Mouse (Mus musculus) stomach, postnatal 0 days (tissue): ENCODE data around the gene Stum. TPM values are rescaled to one million over a fixed set of nuclear protein-coding genes. Genes with fewer than 3 reads are reported as not detected.
A peak's percentile ranks its signal among the peaks of the same experiment; 100 is the strongest.

Experiments
- ATAC-seq: fragments of 200-750 bp; cut with Nextera tagmentation; 2 replicates; pipeline ENCODE4 v1.8.0; 2017; ENCODE audit not compliant: low FRiP score, low TSS enrichment
- DNase-seq: peaks from one replicate; pipeline ENCODE4 v3.0.0-alpha.2; 2016; ENCODE audit warnings: low spot score
- H3K27ac ChIP-seq: fragments of 300-500 bp; sonication (generic); replicated peaks from 2 replicates; pipeline ENCODE4 v1.5.1; 2014; ENCODE audit warnings: mild to moderate bottlenecking, control low read depth
- H3K27me3 ChIP-seq: fragments of 300-500 bp; sonication (generic); 2 replicates; pipeline ENCODE4 v1.6.1; 2014; ENCODE audit warnings: low read length; ENCODE audit not compliant: control insufficient read depth, insufficient read depth
- H3K36me3 ChIP-seq: fragments of 300-500 bp; sonication (generic); 2 replicates; pipeline ENCODE4 v1.6.1; 2014; ENCODE audit warnings: low read length, mixed read lengths; ENCODE audit not compliant: control insufficient read depth, insufficient read depth
- H3K4me1 ChIP-seq: fragments of 300-500 bp; sonication (generic); replicated peaks from 2 replicates; pipeline ENCODE4 v1.6.1; 2014; ENCODE audit warnings: antibody characterized with exemption; ENCODE audit not compliant: control insufficient read depth, insufficient read depth
- H3K4me2 ChIP-seq: fragments of 300-500 bp; sonication (generic); replicated peaks from 2 replicates; pipeline ENCODE4 v1.6.1; 2014; ENCODE audit warnings: low read depth, mild to moderate bottlenecking, control low read depth, moderate library complexity
- H3K4me3 ChIP-seq: fragments of 300-500 bp; sonication (generic); 2 replicates; pipeline ENCODE4 v1.5.1; 2014; ENCODE audit warnings: low read depth, low read length, control low read depth
- H3K9ac ChIP-seq: fragments of 300-500 bp; sonication (generic); 2 replicates; pipeline ENCODE4 v1.6.1; 2014; ENCODE audit warnings: mild to moderate bottlenecking, low read length, control low read depth, mixed read lengths
- H3K9me3 ChIP-seq: fragments of 300-500 bp; sonication (generic); 2 replicates; pipeline ENCODE4 v1.6.1; 2016; ENCODE audit warnings: low read length; ENCODE audit not compliant: control insufficient read depth
- CTCF ChIP-seq: IDR thresholded peaks from 2 replicates; pipeline ENCODE4 v1.5.1; 2016; ENCODE audit warnings: antibody characterized with exemption, low read depth, mild to moderate bottlenecking, moderate library complexity
- EP300 ChIP-seq: optimal IDR thresholded peaks from 2 replicates; pipeline ENCODE3; 2016; ENCODE audit warnings: antibody characterized with exemption
- WGBS: fragments of 180-500 bp; shearing (Covaris S2); extraction: QIAGEN DNeasy Blood & Tissue Kit; methylation state at CpG from one replicate; pipeline ENCODE4 v1.1.7; 2014; 5-methylcytosine and 5-hydroxymethylcytosine counted together
- polyA plus RNA-seq: library from polyadenylated mRNA; unstranded; fragments of >200 nt; fragmentation: Nextera tagmentation; extraction: Ambion mirVana; gene quantifications from 2 replicates; pipeline ENCODE4 v1.2.1, GENCODE M21; 2015

The Stum gene
- polyA plus RNA-seq, 1 experiment from 2014 or later = 4.3 TPM

- Histone ChIP-seq H3K9ac (no peak overlapping the region), H3K4me1 (no peaks in the 10 kb centered on the region), H3K9me3 (no peaks in the 10 kb centered on the region), H3K4me2 (no peak overlapping the region), H3K27ac (no peak overlapping the region), H3K36me3 (no peaks in the 10 kb centered on the region), H3K27me3 (no peaks in the 10 kb centered on the region), H3K4me3 (no peak overlapping the region)
- DNase-seq (no peak), ATAC-seq (no peak)
- WGBS = 67% methylated on average over 2 of the region's 2 CpGs
- TF ChIP-seq CTCF (no peak), EP300 (no peak)
These were observed 30.8 kb upstream of the Stum start for GRCm38 (mm10) chr1:180514077-180514476.

GRCm38 (mm10) chr1:180510879-180511278 is 27.6 kb upstream of the Stum start:
- Histone ChIP-seq H3K4me3 (no peak overlapping the region), H3K4me2 (0 out of 2 replicates have a peak overlapping the region, but pooled peaks have one; percentile 4), H3K27ac (no peak overlapping the region), H3K27me3 (no peaks in the 10 kb centered on the region), H3K9ac (no peak overlapping the region), H3K4me1 (no peaks in the 10 kb centered on the region), H3K36me3 (no peaks in the 10 kb centered on the region), H3K9me3 (no peaks in the 10 kb centered on the region)
- no peak for DNase-seq
- 37% methylated on average over 4 of the region's 4 CpGs for WGBS
- TF ChIP-seq CTCF (no peak), EP300 (no peak)
- ATAC-seq = no peak

- no peak overlapping the region for H3K4me3 ChIP-seq
- DNase-seq (no peak), ATAC-seq (no peak)
- no peaks in the 10 kb centered on the region for H3K9me3 ChIP-seq
- TF ChIP-seq CTCF (no peak), EP300 (no peak)
- H3K4me2 ChIP-seq = 0 out of 2 replicates have a peak overlapping the region, but pooled peaks have one; percentile 4
- no peak overlapping the region for H3K9ac ChIP-seq
- H3K27ac ChIP-seq = no peak overlapping the region
- no peaks in the 10 kb centered on the region for H3K27me3 ChIP-seq
- no peaks in the 10 kb centered on the region for H3K36me3 ChIP-seq
- 19% methylated on average over 15 of the region's 15 CpGs for WGBS
- no peaks in the 10 kb centered on the region for H3K4me1 ChIP-seq
These were observed 27.1 kb upstream of the Stum start for GRCm38 (mm10) chr1:180510442-180510841.

GRCm38 (mm10) chr1:180508662-180509061 is 25.4 kb upstream of the Stum start:
- Histone ChIP-seq H3K27me3 (no peaks in the 10 kb centered on the region), H3K27ac (no peak overlapping the region), H3K9ac (no peak overlapping the region), H3K36me3 (no peaks in the 10 kb centered on the region), H3K4me2 (no peak overlapping the region), H3K4me3 (no peak overlapping the region), H3K4me1 (no peaks in the 10 kb centered on the region), H3K9me3 (no peaks in the 10 kb centered on the region)
- WGBS = 69% methylated on average over 7 of the region's 7 CpGs
- no peak for ATAC-seq
- no peak for TF ChIP-seq EP300
- no peak for TF ChIP-seq CTCF
- DNase-seq = no peak

GRCm38 (mm10) chr1:180507291-180507791 is 24.0 kb upstream of the Stum start:
- ATAC-seq = no peak
- TF ChIP-seq EP300 = no peak
- TF ChIP-seq CTCF = no peak

GRCm38 (mm10) chr1:180506341-180506740 is 23.0 kb upstream of the Stum start:
- DNase-seq = no peak
- Histone ChIP-seq H3K9me3 (no peaks in the 10 kb centered on the region), H3K36me3 (no peaks in the 10 kb centered on the region), H3K4me2 (no peak overlapping the region), H3K27ac (no peak overlapping the region), H3K9ac (no peak overlapping the region), H3K4me3 (no peak overlapping the region), H3K27me3 (no peaks in the 10 kb centered on the region), H3K4me1 (no peaks in the 10 kb centered on the region)
- no peak for ATAC-seq
- 84% methylated on average over 7 of the region's 7 CpGs for WGBS
- no peak for TF ChIP-seq EP300
- TF ChIP-seq CTCF = no peak

More at GRCm38 (mm10) chr1:180507291-180507791, 24.0 kb upstream of the Stum start:
- Histone ChIP-seq H3K9ac (no peak overlapping the region), H3K4me2 (no peak overlapping the region), H3K27ac (no peak overlapping the region), H3K4me1 (no peaks in the 10 kb centered on the region), H3K36me3 (no peaks in the 10 kb centered on the region), H3K27me3 (no peaks in the 10 kb centered on the region), H3K4me3 (no peak overlapping the region), H3K9me3 (no peaks in the 10 kb centered on the region)
- no peak for DNase-seq
- 60% methylated on average over 7 of the region's 7 CpGs for WGBS
